Mouse (Mus musculus): ENCODE measurements around the gene Dact1.
A peak's percentile ranks its signal among the peaks of the same experiment; 100 is the strongest.

The Dact1 gene

GRCm38 (mm10) chr12:71309581-71310067 is at the start of gene Dact1:
TSS of gene Dact1 (plus strand) at chr12:71309884.
- DNase-seq (ENCODE audit: low spot score) = peak; percentile 84

DNA sequence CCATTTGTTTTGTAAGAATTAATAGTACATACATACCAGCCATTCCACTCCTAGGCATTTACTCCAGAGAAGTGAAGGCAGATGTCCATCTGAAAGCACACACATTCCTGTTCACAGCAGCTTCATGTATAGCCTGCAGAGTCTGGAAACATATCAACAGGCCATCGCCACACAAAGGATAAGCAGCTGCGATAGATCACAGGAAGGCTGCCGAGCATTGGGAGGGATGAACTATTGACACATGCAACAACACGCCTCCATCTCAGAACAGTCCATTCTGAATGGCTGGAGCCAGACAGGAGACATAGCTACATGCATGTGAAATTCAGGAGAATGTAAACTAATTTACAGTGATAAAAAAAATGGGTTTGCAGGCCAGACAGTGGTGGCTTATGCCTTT is 45.5 kb upstream of the Dact1 start:
- no peak for DNase-seq (ENCODE audit: low spot score)

- DNase-seq (ENCODE audit: low spot score) = no peak
These were observed 40.3 kb upstream of the Dact1 start for GRCm38 (mm10) chr12:71269367-71269766.

DNA sequence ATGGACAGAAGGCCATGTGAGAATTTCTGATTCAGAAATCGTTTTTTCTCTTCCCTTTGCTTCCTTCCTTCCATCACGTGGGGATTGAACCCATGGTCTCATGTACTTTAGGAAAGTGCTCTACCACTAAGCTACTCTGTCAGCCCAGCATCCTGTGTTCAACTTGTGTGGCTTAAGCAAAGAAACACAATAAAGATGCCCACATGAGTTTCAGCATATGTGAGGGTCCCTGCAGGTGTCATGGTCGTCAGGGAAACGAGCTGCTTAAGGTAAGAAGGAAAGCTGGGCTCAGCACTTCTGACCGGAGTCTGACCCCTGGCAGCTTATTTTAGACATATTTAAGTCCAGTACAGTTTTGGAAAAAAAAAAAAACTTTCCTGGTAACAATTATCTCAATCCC is 38.6 kb upstream of the Dact1 start:
- DNase-seq (ENCODE audit: low spot score) = no peak

- no peak for DNase-seq (ENCODE audit: low spot score)
These were observed 35.0 kb upstream of the Dact1 start for GRCm38 (mm10) chr12:71274519-71275237.

DNA sequence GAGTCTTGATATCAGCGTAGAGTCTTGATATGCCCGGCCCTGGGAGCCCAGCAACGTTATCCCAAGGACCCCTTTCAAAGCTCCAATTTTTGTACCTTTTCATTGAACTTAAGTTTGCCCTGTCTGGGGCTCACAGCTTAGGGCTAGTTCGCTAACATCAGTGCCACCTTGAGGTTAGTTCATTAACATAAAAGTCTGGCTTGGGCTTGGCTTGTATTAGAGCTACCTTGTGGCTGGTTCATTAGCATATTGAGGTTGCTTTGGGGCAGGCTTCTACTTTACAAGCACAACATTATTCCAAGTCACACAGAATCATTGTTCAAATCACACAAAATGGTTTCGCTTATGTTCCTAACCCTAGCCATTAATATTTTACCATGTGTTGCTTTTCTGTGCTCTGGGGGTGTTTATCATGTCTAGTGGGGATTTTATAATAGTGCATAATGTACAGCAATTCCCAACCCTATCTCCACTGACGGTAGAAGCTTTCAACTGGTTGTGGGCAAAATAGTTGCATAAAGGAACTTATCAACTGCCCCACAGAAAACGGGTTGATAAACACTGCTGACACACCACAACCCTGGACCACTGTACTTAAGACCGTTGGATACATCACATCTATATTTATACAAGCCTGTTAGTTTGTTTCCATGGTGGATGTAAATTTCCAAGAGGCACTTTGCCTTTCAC is 33.6 kb upstream of the Dact1 start:
- no peak for DNase-seq (ENCODE audit: low spot score)

GRCm38 (mm10) chr12:71279521-71280262 is 30.0 kb upstream of the Dact1 start:
- DNase-seq (ENCODE audit: low spot score) = no peak

DNA sequence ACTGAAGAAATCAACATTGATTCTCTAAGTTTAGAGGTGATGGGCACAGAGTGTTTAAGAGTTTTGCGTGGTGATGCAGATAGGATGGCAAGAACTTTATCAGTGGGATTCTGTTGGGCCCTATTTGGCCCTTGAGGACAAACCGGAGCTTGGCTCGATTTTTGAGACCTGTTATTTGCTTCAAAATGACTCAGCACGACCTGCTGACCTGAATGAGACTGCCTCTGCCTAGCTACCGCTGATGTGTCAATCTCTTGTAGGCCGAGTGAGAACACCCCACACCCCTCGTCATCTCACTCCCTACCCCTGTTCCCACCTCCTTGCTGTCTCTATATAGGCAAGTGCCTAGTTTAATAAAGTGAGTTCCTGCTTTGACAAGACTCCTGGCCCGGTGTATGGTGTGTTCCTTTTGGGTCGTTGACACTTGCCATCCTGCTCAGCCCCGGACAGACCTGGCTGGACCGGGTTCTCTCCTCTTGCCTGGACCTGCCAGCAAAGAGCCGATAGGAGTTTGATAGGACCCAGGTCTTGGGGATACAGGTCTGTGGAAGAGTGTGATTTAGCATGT is 28.4 kb upstream of the Dact1 start:
- DNase-seq (ENCODE audit: low spot score) = no peak

GRCm38 (mm10) chr12:71285399-71285798 is 24.3 kb upstream of the Dact1 start:
- DNase-seq (ENCODE audit: low spot score) = no peak

DNA sequence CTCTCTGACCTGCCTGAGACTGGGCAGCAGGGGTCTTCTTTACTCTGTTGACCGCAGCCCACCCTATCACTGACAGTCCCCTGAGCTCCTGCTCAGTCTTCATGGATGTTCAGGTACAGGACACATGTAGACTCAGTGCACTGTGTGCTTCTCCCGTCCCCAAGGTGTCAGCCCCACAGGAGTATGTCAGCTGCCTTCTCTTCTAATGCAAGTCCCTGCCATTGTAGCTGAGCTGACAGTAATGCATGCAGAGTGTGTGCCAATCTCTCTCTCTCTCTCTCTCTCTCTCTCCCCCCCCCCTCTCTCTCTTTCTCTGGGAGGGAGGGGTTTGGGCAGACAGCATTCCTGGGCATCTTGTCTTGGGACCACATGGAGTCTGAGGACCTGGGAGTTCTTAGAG is 19.2 kb upstream of the Dact1 start:
- no peak for DNase-seq (ENCODE audit: low spot score)

- no peak for DNase-seq (ENCODE audit: low spot score)
These were observed 15.4 kb upstream of the Dact1 start for GRCm38 (mm10) chr12:71293960-71294942.

DNA sequence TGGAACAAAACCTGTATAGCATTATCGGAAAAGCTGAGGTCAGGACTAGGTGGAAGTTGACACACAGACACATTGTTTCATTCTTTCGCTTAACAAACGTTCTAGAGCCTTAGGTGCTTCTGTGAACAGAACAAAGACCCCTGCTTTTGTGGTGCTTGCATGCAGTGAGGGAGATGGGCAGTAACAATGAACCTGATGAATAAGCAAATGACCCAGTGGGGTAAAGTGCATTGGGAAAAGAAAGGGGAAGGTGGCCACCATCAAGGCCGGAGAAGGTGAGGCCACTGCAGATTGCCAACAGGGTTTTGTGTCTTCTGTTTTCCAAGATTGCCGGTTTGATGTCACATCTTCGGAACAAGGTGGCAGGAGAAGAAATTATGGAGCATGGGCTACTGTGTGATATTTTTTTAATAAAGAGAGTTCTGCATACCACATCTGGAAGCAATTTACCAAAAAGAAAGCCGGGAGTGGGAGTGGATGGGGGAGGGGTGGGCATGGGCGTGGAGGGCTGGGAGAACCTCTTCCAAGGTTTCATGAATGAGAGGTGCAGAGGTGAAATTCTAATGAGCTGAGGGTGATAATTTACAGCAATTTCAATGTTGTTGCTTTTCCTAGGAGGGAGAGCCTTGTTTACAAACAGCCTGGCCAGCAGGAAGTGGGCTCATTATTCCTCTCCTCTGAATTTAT is 12.7 kb upstream of the Dact1 start:
- no peak for DNase-seq (ENCODE audit: low spot score)

- DNase-seq (ENCODE audit: low spot score) = peak; percentile 49
These were observed 616 bp downstream of the Dact1 start for GRCm38 (mm10) chr12:71310068-71310931.

- peak; percentile 60 for DNase-seq (ENCODE audit: low spot score)
These were observed 1.7 kb downstream of the Dact1 start for GRCm38 (mm10) chr12:71311237-71311887.

DNA sequence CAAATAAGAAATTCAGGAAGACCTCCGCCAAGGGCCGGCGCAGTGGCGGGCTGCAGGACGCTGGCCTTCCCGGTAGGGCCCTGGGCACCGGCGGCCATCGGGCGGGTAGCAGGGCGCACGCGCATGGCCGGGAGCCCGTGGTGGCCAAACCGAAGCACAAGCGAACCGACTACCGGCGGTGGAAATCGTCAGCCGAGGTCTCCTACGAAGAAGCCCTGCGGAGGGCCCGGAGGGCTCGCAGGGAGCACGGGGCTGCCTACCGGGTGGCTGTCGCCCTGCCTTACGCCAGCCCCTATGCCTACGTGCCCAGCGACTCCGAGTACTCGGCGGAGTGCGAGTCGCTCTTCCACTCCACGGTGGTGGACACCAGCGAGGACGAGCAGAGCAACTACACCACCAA is 8.6 kb downstream of the Dact1 start:
- DNase-seq (ENCODE audit: low spot score) = no peak

- no peak for DNase-seq (ENCODE audit: low spot score)
These were observed 9.9 kb downstream of the Dact1 start for GRCm38 (mm10) chr12:71319536-71319935.

DNA sequence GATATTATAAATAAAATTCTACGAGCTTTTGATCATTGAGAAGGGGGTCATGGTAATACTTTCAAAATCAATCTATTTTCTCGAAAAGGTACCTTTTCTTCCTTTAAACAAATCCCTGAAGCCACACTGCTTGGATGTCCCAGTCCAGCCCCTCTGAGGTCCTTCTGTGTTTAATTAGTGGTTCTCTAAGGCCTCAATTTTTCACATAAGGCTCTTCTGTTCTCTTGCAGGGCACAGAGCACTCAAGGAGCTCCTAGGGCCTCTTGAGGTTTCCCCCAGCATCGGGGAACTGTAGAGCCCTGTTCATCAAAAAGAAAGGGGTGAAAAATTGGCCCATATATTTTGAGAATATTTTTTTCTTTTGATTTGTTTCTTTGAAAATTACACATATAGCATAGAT is 23.0 kb downstream of the Dact1 start:
- DNase-seq (ENCODE audit: low spot score) = no peak

GRCm38 (mm10) chr12:71333561-71333960 is 23.9 kb downstream of the Dact1 start:
- DNase-seq (ENCODE audit: low spot score) = no peak

- no peak for DNase-seq (ENCODE audit: low spot score)
These were observed 27.4 kb downstream of the Dact1 start for GRCm38 (mm10) chr12:71337025-71337582.

Measured in yolk sac, embryonic 10.5 days (tissue).